Mouse (Mus musculus) cerebellum, adult 8-10 months (tissue): ENCODE measurements around the gene Wfs1.

Experiments
- DNase-seq: peaks from one replicate; pipeline ENCODE4 v3.0.0; 2022

Wfs1 gene

GRCm38 (mm10) chr5:36928701-36929100 is 60.3 kb downstream of the Wfs1 start:
- no peak for DNase-seq

GRCm38 (mm10) chr5:36923826-36924700 is 64.9 kb downstream of the Wfs1 start:
- DNase-seq = no peak

- no peak for DNase-seq
Observed at GRCm38 (mm10) chr5:36922811-36923210, 66.2 kb downstream of the Wfs1 start.

- DNase-seq = no peak
Observed at GRCm38 (mm10) chr5:36921871-36922270, 67.1 kb downstream of the Wfs1 start.

GRCm38 (mm10) chr5:36920072-36920471 is 68.9 kb downstream of the Wfs1 start:
- DNase-seq = no peak

- no peak for DNase-seq
Observed at GRCm38 (mm10) chr5:36918016-36918415, 71.0 kb downstream of the Wfs1 start.

GRCm38 (mm10) chr5:36917245-36917644 is 71.8 kb downstream of the Wfs1 start:
- peak; percentile 34 for DNase-seq

- no peak for DNase-seq
Observed at GRCm38 (mm10) chr5:36916581-36916980, 72.4 kb downstream of the Wfs1 start.
